Mouse (Mus musculus) small intestine, adult 2 months (tissue): Measurements from ENCODE around the gene Zbtb2.

ENCODE experiments used
- CTCF ChIP-seq: fragments of 200-500 bp; IDR thresholded peaks from 2 replicates; pipeline ENCODE4 v1.5.1; 2012; ENCODE audit warnings: low read depth, mild to moderate bottlenecking, control low read depth, inconsistent platforms, low read length, moderate library complexity, mixed read lengths; ENCODE audit not compliant: insufficient replicate concordance, insufficient read length; ENCODE audit errors: extremely low read depth
- POLR2A ChIP-seq: fragments of 200-500 bp; IDR thresholded peaks from 2 replicates; pipeline ENCODE4 v1.6.1; 2012; ENCODE audit warnings: low read depth, mild to moderate bottlenecking, control low read depth, inconsistent platforms, low read length, moderate library complexity

GRCm38 (mm10) chr10:4380748-4381147 is 7.2 kb downstream of the Zbtb2 start:
- TF ChIP-seq POLR2A (no peak), CTCF (no peak)
